Mouse (Mus musculus) mammary gland, adult 2 months (tissue): Measurements from ENCODE around the gene Asmt. TPM values are rescaled to one million over a fixed set of nuclear protein-coding genes. Genes with fewer than 3 reads are reported as not detected.

Source experiments
- polyA plus RNA-seq: library from polyadenylated mRNA; depleted of rRNA; stranded (reverse); fragments of >200 nt; gene quantifications from 2 replicates; pipeline ENCODE4 v1.2.3, GENCODE M21; 2012; ENCODE audit warnings: low replicate concordance; rRNA removed

The Asmt gene
- polyA plus RNA-seq: 0.18 TPM in 1 of 2 replicates, not detected in the other

GRCm38 (mm10) chrX:170672594-170673092, at the start of gene Asmt:
Asmt (plus strand) TSS chrX:170672644.

